Mouse (Mus musculus): ENCODE results near the gene Gnai2. TPM values are rescaled to one million over a fixed set of nuclear protein-coding genes. Genes with fewer than 3 reads are reported as not detected.

The Gnai2 gene
- total and polyA plus RNA-seq, 2 experiments from 2014 or later: 295 to 472 TPM

DNA sequence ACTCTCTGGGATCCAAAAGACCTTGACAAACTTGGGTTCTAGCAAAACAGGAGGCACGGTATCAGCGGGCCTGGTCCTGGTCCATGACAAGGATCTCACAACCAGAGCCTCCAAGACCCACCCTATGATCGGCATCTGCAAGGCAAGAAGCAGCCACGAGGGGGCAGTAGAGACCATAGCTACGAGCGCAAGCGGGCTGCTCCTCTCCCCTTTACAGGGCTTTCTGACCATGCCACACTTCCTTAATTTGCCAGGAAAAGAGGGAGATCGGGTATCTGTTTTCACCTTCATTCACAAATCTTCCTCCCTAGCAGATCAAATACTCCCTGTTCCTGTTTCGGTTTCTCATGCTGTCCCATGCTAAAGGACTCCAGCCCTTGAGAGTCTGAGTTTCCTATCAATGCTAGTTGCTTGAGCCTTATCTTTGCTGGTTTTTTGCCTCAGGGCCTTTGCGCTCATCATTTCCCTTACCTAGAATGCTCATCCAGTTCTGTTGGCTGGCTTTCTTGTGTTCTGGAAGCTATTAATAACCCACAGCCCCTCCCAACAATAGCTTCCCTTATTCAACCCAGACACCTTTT, 33.0 kb downstream of the Gnai2 start:
- 0 out of 2 replicates have a peak overlapping the region, but pooled peaks have one; percentile 2 for H3K27ac ChIP-seq (ENCODE audit: low read depth)
- H3K4me2 ChIP-seq (ENCODE audit: low read depth, low read length): peak overlapping the region; percentile 7; the same call in 1 of the 2 replicates
- WGBS: 4% methylated on average over 10 of the region's 10 CpGs

GRCm38 (mm10) chr9:107601275-107601674, 33.9 kb downstream of the Gnai2 start:
- no peak for DNase-seq (ENCODE audit: low spot score)
- no peaks in the 10 kb centered on the region for H3K27me3 ChIP-seq (ENCODE audit: control insufficient read depth, insufficient read depth, low read length)
- H3K4me3 ChIP-seq (ENCODE audit: low read depth, low read length): no peak overlapping the region
- no peak overlapping the region for H3K4me2 ChIP-seq (ENCODE audit: low read depth, low read length)
- no peak for ATAC-seq (ENCODE audit: insufficient read depth, low read depth)
- H3K9me3 ChIP-seq (replicated peaks; ENCODE audit: control insufficient read depth, low read length): no peaks in the 10 kb centered on the region
- peaks cover 6% of the 10 kb centered on the region; the same call in 1 of the 2 replicates for H3K36me3 ChIP-seq (replicated peaks; ENCODE audit: control insufficient read depth, insufficient read depth, low read length)
- TF ChIP-seq CTCF (IDR thresholded peaks at IDR 0.05; ENCODE audit: low read depth) (no peak), EP300 (IDR thresholded peaks at IDR 0.05; ENCODE audit: low read depth) (no peak)
- H3K9ac ChIP-seq (replicated peaks; ENCODE audit: low read depth, low read length): no peak overlapping the region
- WGBS: 79% methylated on average over 11 of the region's 11 CpGs
- H3K4me1 ChIP-seq (ENCODE audit: control insufficient read depth, insufficient read depth): peaks cover 12% of the 10 kb centered on the region
- H3K27ac ChIP-seq (ENCODE audit: low read depth): no peak overlapping the region

More for the DNA sequence above, 33.0 kb downstream of the Gnai2 start:
- DNase-seq (ENCODE audit: low spot score): peak; percentile 80
- Histone ChIP-seq H3K4me3 (ENCODE audit: low read depth, low read length) (no peak overlapping the region), H3K36me3 (replicated peaks; ENCODE audit: control insufficient read depth, insufficient read depth, low read length) (peaks cover 6% of the 10 kb centered on the region; the same call in 1 of the 2 replicates), H3K27me3 (ENCODE audit: control insufficient read depth, insufficient read depth, low read length) (no peaks in the 10 kb centered on the region), H3K9ac (replicated peaks; ENCODE audit: low read depth, low read length) (no peak overlapping the region), H3K9me3 (replicated peaks; ENCODE audit: control insufficient read depth, low read length) (no peaks in the 10 kb centered on the region), H3K4me1 (ENCODE audit: control insufficient read depth, insufficient read depth) (peaks cover 14% of the 10 kb centered on the region)
- TF ChIP-seq CTCF (IDR thresholded peaks at IDR 0.05; ENCODE audit: low read depth) (peak; percentile 99), EP300 (IDR thresholded peaks at IDR 0.05; ENCODE audit: low read depth) (peak; percentile 50; the same call in 1 of the 2 replicates)
- ATAC-seq (ENCODE audit: insufficient read depth, low read depth): peak; percentile 45

DNA sequence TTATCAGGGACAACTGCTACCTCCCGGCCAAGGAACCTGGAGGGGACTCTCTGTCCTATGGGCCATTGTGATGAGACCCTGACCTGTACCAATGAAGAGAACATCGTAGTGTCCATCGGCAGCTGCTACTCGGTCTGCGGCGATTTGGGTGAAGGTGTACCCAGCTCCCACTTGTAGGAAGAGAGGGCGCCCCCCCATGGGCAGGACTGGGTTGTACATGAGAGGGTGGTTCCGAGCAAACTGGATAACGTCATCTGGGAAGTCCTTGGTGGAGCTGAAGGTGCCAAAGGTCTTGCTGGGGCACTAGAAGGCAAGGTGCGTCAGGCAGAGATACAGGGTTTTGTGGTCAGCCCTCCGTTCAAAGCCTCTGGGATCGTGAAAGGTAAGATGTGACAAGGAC, 34.4 kb downstream of the Gnai2 start:
- TF ChIP-seq CTCF (IDR thresholded peaks at IDR 0.05; ENCODE audit: low read depth) (peak; percentile 6; the same call in 1 of the 2 replicates), EP300 (IDR thresholded peaks at IDR 0.05; ENCODE audit: low read depth) (no peak)
- H3K9ac ChIP-seq (replicated peaks; ENCODE audit: low read depth, low read length): no peak overlapping the region
- 80% methylated on average over 12 of the region's 12 CpGs for WGBS
- H3K4me3 ChIP-seq (ENCODE audit: low read depth, low read length): no peak overlapping the region
- ATAC-seq (ENCODE audit: insufficient read depth, low read depth) (no peak), DNase-seq (ENCODE audit: low spot score) (no peak)
- H3K27me3 ChIP-seq (ENCODE audit: control insufficient read depth, insufficient read depth, low read length): no peaks in the 10 kb centered on the region
- no peaks in the 10 kb centered on the region for H3K9me3 ChIP-seq (replicated peaks; ENCODE audit: control insufficient read depth, low read length)
- H3K4me1 ChIP-seq (ENCODE audit: control insufficient read depth, insufficient read depth): peaks cover 15% of the 10 kb centered on the region
- no peak overlapping the region for H3K4me2 ChIP-seq (ENCODE audit: low read depth, low read length)
- peaks cover 6% of the 10 kb centered on the region; the same call in 1 of the 2 replicates for H3K36me3 ChIP-seq (replicated peaks; ENCODE audit: control insufficient read depth, insufficient read depth, low read length)
- H3K27ac ChIP-seq (ENCODE audit: low read depth): no peak overlapping the region

- H3K27ac ChIP-seq (ENCODE audit: low read depth): no peak overlapping the region
- no peak for TF ChIP-seq CTCF (IDR thresholded peaks at IDR 0.05; ENCODE audit: low read depth)
- no peak for TF ChIP-seq EP300 (IDR thresholded peaks at IDR 0.05; ENCODE audit: low read depth)
- 74% methylated on average over 14 of the region's 14 CpGs for WGBS
- peaks cover 6% of the 10 kb centered on the region; the same call in 1 of the 2 replicates for H3K36me3 ChIP-seq (replicated peaks; ENCODE audit: control insufficient read depth, insufficient read depth, low read length)
- ATAC-seq (ENCODE audit: insufficient read depth, low read depth) (no peak), DNase-seq (ENCODE audit: low spot score) (no peak)
- H3K27me3 ChIP-seq (ENCODE audit: control insufficient read depth, insufficient read depth, low read length): no peaks in the 10 kb centered on the region
- H3K4me1 ChIP-seq (ENCODE audit: control insufficient read depth, insufficient read depth): peaks cover 17% of the 10 kb centered on the region
- no peak overlapping the region for H3K9ac ChIP-seq (replicated peaks; ENCODE audit: low read depth, low read length)
- H3K9me3 ChIP-seq (replicated peaks; ENCODE audit: control insufficient read depth, low read length): no peaks in the 10 kb centered on the region
- H3K4me3 ChIP-seq (ENCODE audit: low read depth, low read length): no peak overlapping the region
- H3K4me2 ChIP-seq (ENCODE audit: low read depth, low read length): no peak overlapping the region
Observed at GRCm38 (mm10) chr9:107599842-107600241, 35.3 kb downstream of the Gnai2 start.

DNA sequence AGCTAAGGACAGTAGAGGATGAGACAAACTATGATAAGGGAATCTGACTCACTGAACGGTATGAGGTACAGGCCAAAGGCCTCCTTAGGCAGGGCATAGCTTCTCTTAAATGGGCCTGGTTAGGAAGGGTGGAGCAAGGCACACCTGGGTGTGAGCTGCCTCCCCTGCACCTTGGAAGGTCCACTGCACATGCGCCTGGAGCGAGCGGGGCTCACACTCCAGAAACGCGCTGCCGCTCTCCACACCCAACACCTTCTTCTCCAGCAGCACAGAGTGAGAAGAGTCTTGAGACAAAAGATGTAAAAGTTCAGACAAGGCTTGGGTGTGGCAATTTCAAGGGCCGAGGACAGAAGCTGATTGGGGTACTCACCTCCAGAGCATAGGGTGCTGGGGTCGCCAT, 35.7 kb downstream of the Gnai2 start:
- Histone ChIP-seq H3K9ac (replicated peaks; ENCODE audit: low read depth, low read length) (no peak overlapping the region), H3K27ac (ENCODE audit: low read depth) (no peak overlapping the region), H3K27me3 (ENCODE audit: control insufficient read depth, insufficient read depth, low read length) (no peaks in the 10 kb centered on the region), H3K4me1 (ENCODE audit: control insufficient read depth, insufficient read depth) (peaks cover 17% of the 10 kb centered on the region), H3K9me3 (replicated peaks; ENCODE audit: control insufficient read depth, low read length) (no peaks in the 10 kb centered on the region), H3K4me2 (ENCODE audit: low read depth, low read length) (no peak overlapping the region), H3K4me3 (ENCODE audit: low read depth, low read length) (no peak overlapping the region), H3K36me3 (replicated peaks; ENCODE audit: control insufficient read depth, insufficient read depth, low read length) (peaks cover 7% of the 10 kb centered on the region)
- no peak for DNase-seq (ENCODE audit: low spot score)
- WGBS: 84% methylated on average over 9 of the region's 9 CpGs
- TF ChIP-seq CTCF (IDR thresholded peaks at IDR 0.05; ENCODE audit: low read depth) (no peak), EP300 (IDR thresholded peaks at IDR 0.05; ENCODE audit: low read depth) (no peak)
- ATAC-seq (ENCODE audit: insufficient read depth, low read depth): no peak

GRCm38 (mm10) chr9:107598385-107598784, 36.8 kb downstream of the Gnai2 start:
- Histone ChIP-seq H3K27me3 (ENCODE audit: control insufficient read depth, insufficient read depth, low read length) (no peaks in the 10 kb centered on the region), H3K9me3 (replicated peaks; ENCODE audit: control insufficient read depth, low read length) (no peaks in the 10 kb centered on the region), H3K4me2 (ENCODE audit: low read depth, low read length) (no peak overlapping the region), H3K27ac (ENCODE audit: low read depth) (no peak overlapping the region), H3K4me1 (ENCODE audit: control insufficient read depth, insufficient read depth) (peaks cover 27% of the 10 kb centered on the region), H3K9ac (replicated peaks; ENCODE audit: low read depth, low read length) (no peak overlapping the region), H3K4me3 (ENCODE audit: low read depth, low read length) (no peak overlapping the region), H3K36me3 (replicated peaks; ENCODE audit: control insufficient read depth, insufficient read depth, low read length) (peaks cover 18% of the 10 kb centered on the region)
- no peak for TF ChIP-seq EP300 (IDR thresholded peaks at IDR 0.05; ENCODE audit: low read depth)
- no peak for TF ChIP-seq CTCF (IDR thresholded peaks at IDR 0.05; ENCODE audit: low read depth)
- no peak for ATAC-seq (ENCODE audit: insufficient read depth, low read depth)
- WGBS: 74% methylated on average over 5 of the region's 5 CpGs
- no peak for DNase-seq (ENCODE audit: low spot score)
